In genomic region chr3:95014428-95015151, GRCm38 (mm10) we compare ENCODE assay signal across 8 mouse cellular contexts. TPM values are rescaled to one million over a fixed set of nuclear protein-coding genes. Genes with fewer than 3 reads are reported as not detected.
DNase-seq lines count a peak whose midpoint lies in the region; ATAC-seq and TF ChIP-seq lines count a peak whose summit lies in the region.

No protein-coding gene starts in this region.

- peak overlapping the region; percentile 99 for H3K27ac ChIP-seq in lung, embryonic 14.5 days (ENCODE audit: low read depth)

- no peak for TF ChIP-seq CTCF in C2C12 (IDR thresholded peaks at IDR 0.05; ENCODE audit: control insufficient read depth, insufficient read depth, insufficient read length)
- TF ChIP-seq CTCF in lung, embryonic 14.5 days (IDR thresholded peaks at IDR 0.05; ENCODE audit: low read depth), result no peak

- H3K79me3 ChIP-seq in C2C12 (ENCODE audit: low read depth), result peaks cover 15% of the 10 kb centered on the region

- no peaks in the 10 kb centered on the region for H3K27me3 ChIP-seq in C2C12 (ENCODE audit: control insufficient read depth, insufficient read depth, insufficient read length)
- no peaks in the 10 kb centered on the region for H3K27me3 ChIP-seq in lung, embryonic 14.5 days (ENCODE audit: insufficient read depth, low read length)

- H3K4me2 ChIP-seq in lung, embryonic 14.5 days, result peak overlapping the region; percentile 91

- peak; percentile 72 for DNase-seq in NIH3T3 (ENCODE audit: low read depth)
- DNase-seq in cerebellum, postnatal 36 days, result peak; percentile 57 to 58
- DNase-seq in heart, adult 8-10 months (ENCODE audit: low spot score), result peak; percentile 36
- peak; percentile 51 for DNase-seq in kidney, adult 9 months
- DNase-seq in lung, embryonic 14.5 days, result peak; percentile 68
- DNase-seq in ovary, postnatal 14 days (ENCODE audit: low spot score), result peak; percentile 33

- peaks cover 27% of the 10 kb centered on the region for H3K36me3 ChIP-seq in C2C12 (ENCODE audit: control insufficient read depth, insufficient read depth)
- H3K36me3 ChIP-seq in lung, embryonic 14.5 days (ENCODE audit: insufficient read depth), result peaks cover 29% of the 10 kb centered on the region

- WGBS in lung, embryonic 14.5 days, result 1% methylated on average over 44 of the region's 44 CpGs

- peak overlapping the region; percentile 73 for H3K9ac ChIP-seq in lung, embryonic 14.5 days

- H3K9me3 ChIP-seq in lung, embryonic 14.5 days (ENCODE audit: low read depth, low read length), result no peaks in the 10 kb centered on the region

- peaks cover 48% of the 10 kb centered on the region for H3K79me2 ChIP-seq in C2C12 (ENCODE audit: control insufficient read depth, insufficient read depth)

- H3ac ChIP-seq in C2C12 (ENCODE audit: control insufficient read depth, insufficient read length, low read depth), result peak overlapping the region; percentile 92

- H3K4me3 ChIP-seq in C2C12 (ENCODE audit: insufficient read depth, poor library complexity, severe bottlenecking), result peak overlapping the region; percentile 95
- H3K4me3 ChIP-seq in lung, embryonic 14.5 days (ENCODE audit: low read depth, low read length), result peak overlapping the region; percentile 84

- ATAC-seq in lung, embryonic 14.5 days (ENCODE audit: insufficient read depth), result peak; percentile 10; the same call in 1 of the 2 replicates
- no peak for ATAC-seq in monocyte, adult 5-6 weeks (replicated peaks; ENCODE audit: insufficient number of reproducible peaks, low FRiP score, low TSS enrichment, poor library complexity, severe bottlenecking)

- H3K4me1 ChIP-seq in lung, embryonic 14.5 days (ENCODE audit: insufficient read depth), result peaks cover 8% of the 10 kb centered on the region; the same call in 1 of the 2 replicates

TF ChIP-seq in C2C12, 6 proteins besides CTCF, POLR2A, EP300 and RAD21:
- TF ChIP-seq MAX (IDR thresholded peaks at IDR 0.05) (no peak), MYOD1 (IDR thresholded peaks at IDR 0.05; ENCODE audit: control insufficient read depth, insufficient read length, low read depth) (no peak), MYOG (IDR thresholded peaks at IDR 0.05; ENCODE audit: control insufficient read depth, extremely low read depth, insufficient read length) (no peak), USF1 (IDR thresholded peaks at IDR 0.05; ENCODE audit: low read depth) (no peak), CEBPB (IDR thresholded peaks at IDR 0.05; ENCODE audit: low read depth) (no peak), FOSL1 (IDR thresholded peaks at IDR 0.05; ENCODE audit: insufficient read depth, low read length, poor library complexity, severe bottlenecking) (no peak)

RNA-seq across cellular contexts. Expression of gene Zfp687, which starts 0.7 kb away (rescaled TPM):
- 15.3 TPM for polyA plus RNA-seq in C2C12 (2012; fragmentation: generic; extraction: Trizol)
- total RNA-seq in heart, adult 8-10 months (2022), result 10 to 100 TPM in 3 of 4 experiments, 1 to 10 TPM in 1; 10.0 to 16.2 (median 12.6) TPM
- polyA plus RNA-seq in lung, embryonic 14.5 days (2014; fragmentation: Nextera tagmentation; extraction: Ambion mirVana), result 28.1 and 31.7 TPM in 2 replicates
- total RNA-seq in monocyte, adult 5-6 weeks (2017), result 17.3 to 33.2 TPM (median 29.2 TPM) in 3 replicates

RNA-seq across cellular contexts. Expression of gene Psmd4, which starts 27.8 kb away (rescaled TPM):
- 264 TPM for polyA plus RNA-seq in C2C12 (2012; fragmentation: generic; extraction: Trizol)
- 100 to 1,000 TPM; 124 to 149 (median 127) TPM for total RNA-seq in heart, adult 8-10 months (2022)
- 236 and 250 TPM in 2 replicates for polyA plus RNA-seq in lung, embryonic 14.5 days (2014; fragmentation: Nextera tagmentation; extraction: Ambion mirVana)
- total RNA-seq in monocyte, adult 5-6 weeks (2017), result 201 to 282 TPM (median 263 TPM) in 3 replicates

RNA-seq across cellular contexts. Expression of gene Pi4kb, which starts 40.1 kb away (rescaled TPM):
- polyA plus RNA-seq in C2C12 (2012; fragmentation: generic; extraction: Trizol), result 33.2 TPM
- total RNA-seq in heart, adult 8-10 months (2022), result 10 to 100 TPM; 26.4 to 29.4 (median 28.3) TPM
- polyA plus RNA-seq in lung, embryonic 14.5 days (2014; fragmentation: Nextera tagmentation; extraction: Ambion mirVana), result 24.7 and 25.9 TPM in 2 replicates
- 25.2 to 29.9 TPM (median 27.2 TPM) in 3 replicates for total RNA-seq in monocyte, adult 5-6 weeks (2017)
